Mouse (Mus musculus) cerebellum, adult 11-12 months (tissue): ENCODE measurements at regions not wholly inside any gene's neighbourhood (a gene's known extent, or its start where the extent isn't known, plus 50 kb on each side); places are given as distances from the start of the nearest gene placed in this dataset.
A peak's percentile ranks its signal among the peaks of the same experiment; 100 is the strongest.

Experiments
- DNase-seq: peaks from one replicate; pipeline ENCODE4 v3.0.0; 2022

- DNase-seq, result no peak
These were observed 684.9 kb upstream of the Adgrl4 start for GRCm38 (mm10) chr3:150752787-150753186.

GRCm38 (mm10) chr3:150759854-150760253 is 677.8 kb upstream of the Adgrl4 start:
- DNase-seq, result no peak

- no peak for DNase-seq
These were observed 653.1 kb upstream of the Adgrl4 start for GRCm38 (mm10) chr3:150784576-150784975.

GRCm38 (mm10) chr3:150817807-150818206 is 619.9 kb upstream of the Adgrl4 start:
- DNase-seq, result no peak

GRCm38 (mm10) chr3:150819369-150819768 is 618.3 kb upstream of the Adgrl4 start:
- DNase-seq, result peak; percentile 3

- peak; percentile 4 for DNase-seq
These were observed 617.6 kb upstream of the Adgrl4 start for GRCm38 (mm10) chr3:150820039-150820438.

GRCm38 (mm10) chr3:150846029-150846428 is 591.7 kb upstream of the Adgrl4 start:
- no peak for DNase-seq

GRCm38 (mm10) chr3:150852107-150852506 is 585.6 kb upstream of the Adgrl4 start:
- no peak for DNase-seq

GRCm38 (mm10) chr3:150896668-150897067 is 541.0 kb upstream of the Adgrl4 start:
- no peak for DNase-seq

- DNase-seq, result no peak
These were observed 527.6 kb upstream of the Adgrl4 start for GRCm38 (mm10) chr3:150910091-150910490.

GRCm38 (mm10) chr3:150954897-150955296 is 482.8 kb upstream of the Adgrl4 start:
- DNase-seq, result no peak

- no peak for DNase-seq
These were observed 438.0 kb upstream of the Adgrl4 start for GRCm38 (mm10) chr3:150999652-151000051.

- no peak for DNase-seq
These were observed 437.5 kb upstream of the Adgrl4 start for GRCm38 (mm10) chr3:151000217-151000616.

- DNase-seq, result no peak
These were observed 435.7 kb upstream of the Adgrl4 start for GRCm38 (mm10) chr3:151001881-151002412.

- DNase-seq, result no peak
These were observed 434.2 kb upstream of the Adgrl4 start for GRCm38 (mm10) chr3:151003524-151003923.

GRCm38 (mm10) chr3:151003990-151004389 is 433.7 kb upstream of the Adgrl4 start:
- no peak for DNase-seq

GRCm38 (mm10) chr3:151020014-151020413 is 417.7 kb upstream of the Adgrl4 start:
- no peak for DNase-seq

GRCm38 (mm10) chr3:151057491-151057890 is 380.2 kb upstream of the Adgrl4 start:
- DNase-seq, result no peak

GRCm38 (mm10) chr3:151072322-151072721 is 365.4 kb upstream of the Adgrl4 start:
- no peak for DNase-seq

- DNase-seq, result no peak
These were observed 320.9 kb upstream of the Adgrl4 start for GRCm38 (mm10) chr3:151116831-151117230.

- no peak for DNase-seq
These were observed 320.1 kb upstream of the Adgrl4 start for GRCm38 (mm10) chr3:151117583-151118041.

GRCm38 (mm10) chr3:151124131-151124530 is 313.6 kb upstream of the Adgrl4 start:
- DNase-seq, result no peak

- no peak for DNase-seq
These were observed 290.8 kb upstream of the Adgrl4 start for GRCm38 (mm10) chr3:151146889-151147288.

GRCm38 (mm10) chr3:151153340-151153739 is 284.3 kb upstream of the Adgrl4 start:
- no peak for DNase-seq

GRCm38 (mm10) chr3:151160516-151160915 is 277.2 kb upstream of the Adgrl4 start:
- no peak for DNase-seq
